Mouse (Mus musculus): ENCODE measurements around the gene Olfr684. TPM values are rescaled to one million over a fixed set of nuclear protein-coding genes. Genes with fewer than 3 reads are reported as not detected.

Gene Olfr684
- not detected for polyA plus RNA-seq (2017; shearing (Covaris generic))

- no peak for ATAC-seq
Measured at GRCm38 (mm10) chr7:105163553-105163952, at the start of gene Olfr684. Gene Olfr684 (minus strand): TSS chr7:105163653.

- no peak for ATAC-seq
Measured at GRCm38 (mm10) chr7:105207385-105207784, 43.9 kb upstream of the Olfr684 start, which contains the start of gene Olfr686. Gene Olfr686 (minus strand): TSS chr7:105207485.

GRCm38 (mm10) chr7:105185912-105186311 lies 22.5 kb upstream of the Olfr684 start, which contains the start of gene Olfr685:
Gene Olfr685 (minus strand): TSS chr7:105186012.
- no peak for ATAC-seq

- no peak for ATAC-seq
Measured at GRCm38 (mm10) chr7:105170773-105171172, 7.3 kb upstream of the Olfr684 start.

GRCm38 (mm10) chr7:105146912-105147311 lies 16.5 kb downstream of the Olfr684 start, which contains the start of gene Olfr683:
Gene Olfr683 (minus strand): TSS chr7:105147012.
- no peak for ATAC-seq

GRCm38 (mm10) chr7:105141275-105141674 lies 22.2 kb downstream of the Olfr684 start:
- ATAC-seq: no peak

GRCm38 (mm10) chr7:105116536-105116935 lies 46.9 kb downstream of the Olfr684 start, which contains the start of gene Olfr681:
Gene Olfr681 (plus strand): TSS chr7:105116836.
- ATAC-seq: no peak

Other genes with a start within 250 kb of the Olfr684 start
- not detected for gene Olfr667, start 242.2 kb downstream of the Olfr684 start, polyA plus RNA-seq (2017; shearing (Covaris generic))
- gene Olfr668, start 235.6 kb downstream of the Olfr684 start, polyA plus RNA-seq (2017; shearing (Covaris generic)): not detected
- not detected for gene Olfr669, start 229.4 kb downstream of the Olfr684 start, polyA plus RNA-seq (2017; shearing (Covaris generic))
- gene Olfr670, start 201.0 kb downstream of the Olfr684 start, polyA plus RNA-seq (2017; shearing (Covaris generic)): not detected
- not detected for gene Olfr671, start 184.5 kb downstream of the Olfr684 start, polyA plus RNA-seq (2017; shearing (Covaris generic))
- not detected for gene Olfr672, start 161.6 kb downstream of the Olfr684 start, polyA plus RNA-seq (2017; shearing (Covaris generic))
- gene Olfr675, start 135.2 kb downstream of the Olfr684 start, polyA plus RNA-seq (2017; shearing (Covaris generic)): not detected
- gene Olfr676, start 131.0 kb downstream of the Olfr684 start, polyA plus RNA-seq (2017; shearing (Covaris generic)): not detected
- gene Olfr677, start 112.3 kb downstream of the Olfr684 start, polyA plus RNA-seq (2017; shearing (Covaris generic)): not detected
- not detected for gene Olfr678, start 99.2 kb downstream of the Olfr684 start, polyA plus RNA-seq (2017; shearing (Covaris generic))
- gene Olfr679, start 82.4 kb downstream of the Olfr684 start, polyA plus RNA-seq (2017; shearing (Covaris generic)): not detected
- gene Olfr680-ps1, start 70.8 kb downstream of the Olfr684 start, polyA plus RNA-seq (2017; shearing (Covaris generic)): not detected
- not detected for gene Olfr681, start 46.8 kb downstream of the Olfr684 start, polyA plus RNA-seq (2017; shearing (Covaris generic))
- gene Olfr683, start 16.6 kb downstream of the Olfr684 start, polyA plus RNA-seq (2017; shearing (Covaris generic)): not detected
- gene Olfr685, start 22.4 kb upstream of the Olfr684 start, polyA plus RNA-seq (2017; shearing (Covaris generic)): not detected
- gene Olfr686, start 43.8 kb upstream of the Olfr684 start, polyA plus RNA-seq (2017; shearing (Covaris generic)): not detected
- not detected for gene Olfr688, start 124.4 kb upstream of the Olfr684 start, polyA plus RNA-seq (2017; shearing (Covaris generic))
- gene Olfr689, start 147.5 kb upstream of the Olfr684 start, polyA plus RNA-seq (2017; shearing (Covaris generic)): not detected
- not detected for gene Olfr690, start 170.5 kb upstream of the Olfr684 start, polyA plus RNA-seq (2017; shearing (Covaris generic))
- gene Olfr691, start 178.6 kb upstream of the Olfr684 start, polyA plus RNA-seq (2017; shearing (Covaris generic)): not detected
- not detected for gene Olfr692, start 204.6 kb upstream of the Olfr684 start, polyA plus RNA-seq (2017; shearing (Covaris generic))
- gene Gm5901, start 211.4 kb upstream of the Olfr684 start, polyA plus RNA-seq (2017; shearing (Covaris generic)): not detected
- 10 to 100 TPM in 1 of 2 experiments, 1 to 10 TPM in 1; 9.6 to 27.0 TPM for gene Fam160a2, start 236.4 kb upstream of the Olfr684 start, polyA plus RNA-seq (2017; shearing (Covaris generic))
- not detected for gene Cnga4, start 240.9 kb upstream of the Olfr684 start, polyA plus RNA-seq (2017; shearing (Covaris generic))